Mouse (Mus musculus) MEL (cell line): ENCODE data around the gene Adgre1. TPM values are rescaled to one million over a fixed set of nuclear protein-coding genes. Genes with fewer than 3 reads are reported as not detected.

Experiments
- DNase-seq: peaks from one replicate; pipeline ENCODE4 v3.0.0; 2011; ENCODE audit warnings: low read depth, low spot score
- H3K27ac ChIP-seq: 2 replicates; pipeline ENCODE4 v1.5.1; 2012; ENCODE audit warnings: low read depth, mild to moderate bottlenecking, control low read depth, low read length, moderate library complexity; ENCODE audit not compliant: control insufficient read depth
- H3K27me3 ChIP-seq, 2 experiments: fragments of 150-350 bp in 1 of 2; sonication (generic) in 1 of 2; 2 replicates each; pipeline ENCODE4 v1.6.1; 2012; ENCODE audit warnings: low read length in 2 of 2, mild to moderate bottlenecking in 2 of 2, improper control_type of control experiment in 1 of 2, moderate library complexity in 1 of 2; ENCODE audit not compliant: insufficient read depth in 2 of 2, control insufficient read depth in 1 of 2
- H3K36me3 ChIP-seq, 2 experiments: 2 replicates each; pipeline ENCODE4 v1.6.1; 2012 to 2014; ENCODE audit warnings: low read length in 2 of 2, improper control_type of control experiment in 1 of 2, inconsistent platforms in 1 of 2, mild to moderate bottlenecking in 1 of 2; ENCODE audit not compliant: insufficient read depth in 2 of 2, control insufficient read depth in 1 of 2
- H3K4me1 ChIP-seq, 2 experiments: fragments of 150-350 bp in 1 of 2; sonication (generic) in 1 of 2; 2 replicates each; pipeline ENCODE4 v1.6.1; 2012; ENCODE audit warnings: low read length in 2 of 2, improper control_type of control experiment in 1 of 2, mild to moderate bottlenecking in 1 of 2; ENCODE audit not compliant: insufficient read depth in 2 of 2, control insufficient read depth in 1 of 2
- H3K4me3 ChIP-seq, 2 experiments: fragments of 150-350 bp in 1 of 2; sonication (generic) in 1 of 2; 2 replicates each; pipeline ENCODE4 v1.5.1; 2012; ENCODE audit warnings: low read depth in 2 of 2, low read length in 2 of 2, mild to moderate bottlenecking in 2 of 2, moderate library complexity in 2 of 2, control low read depth in 1 of 2, improper control_type of control experiment in 1 of 2; ENCODE audit not compliant: control insufficient read depth in 1 of 2, insufficient read depth in 1 of 2
- H3K79me2 ChIP-seq: 2 replicates; pipeline ENCODE4 v1.6.1; 2012; ENCODE audit warnings: mild to moderate bottlenecking, low read length, moderate library complexity; ENCODE audit not compliant: control insufficient read depth, poor library complexity, insufficient read depth
- H3K9ac ChIP-seq: 2 replicates; pipeline ENCODE4 v1.6.1; 2012; ENCODE audit warnings: low read depth, mild to moderate bottlenecking, control low read depth, low read length, moderate library complexity; ENCODE audit not compliant: control insufficient read depth, poor library complexity, severe bottlenecking
- H3K9me3 ChIP-seq: fragments of 150-350 bp; sonication (generic); replicated peaks from 2 replicates; pipeline ENCODE4 v1.6.1; 2012; ENCODE audit warnings: mild to moderate bottlenecking, low read length, improper control_type of control experiment, moderate library complexity; ENCODE audit not compliant: insufficient read depth
- BHLHE40 ChIP-seq: IDR thresholded peaks from 2 replicates; pipeline ENCODE4 v1.6.1; 2012; ENCODE audit warnings: low read depth, mild to moderate bottlenecking, inconsistent platforms, low read length, improper control_type of control experiment, borderline replicate concordance
- CHD1 ChIP-seq: IDR thresholded peaks from 2 replicates; pipeline ENCODE4 v1.6.1; 2012; ENCODE audit warnings: low read depth, mild to moderate bottlenecking, inconsistent platforms, low read length, improper control_type of control experiment
- CHD2 ChIP-seq: IDR thresholded peaks from 2 replicates; pipeline ENCODE4 v1.6.1; 2011; ENCODE audit warnings: low read length, improper control_type of control experiment
- CTCF ChIP-seq, 3 experiments: IDR thresholded peaks in 2 of 3; conservative IDR thresholded peaks in 1 of 3; 2 replicates each; pipeline ENCODE4 v1.5.1; 2011 to 2012; ENCODE audit warnings: low read length in 3 of 3, low read depth in 2 of 3, mild to moderate bottlenecking in 2 of 3, improper control_type of control experiment in 1 of 3, inconsistent platforms in 1 of 3, mixed read lengths in 1 of 3, moderate library complexity in 1 of 3; ENCODE audit not compliant: control insufficient read depth in 1 of 3, insufficient read depth in 1 of 3, poor library complexity in 1 of 3, severe bottlenecking in 1 of 3
- E2F4 ChIP-seq: IDR thresholded peaks from 2 replicates; pipeline ENCODE4 v1.6.1; 2011; ENCODE audit warnings: low read depth, low read length, improper control_type of control experiment, borderline replicate concordance
- EP300 ChIP-seq, 2 experiments: IDR thresholded peaks; 2 replicates each; pipeline ENCODE4 v1.6.1; 2011; ENCODE audit warnings: improper control_type of control experiment in 2 of 2, low read length in 2 of 2, low read depth in 1 of 2, mild to moderate bottlenecking in 1 of 2
- ETS1 ChIP-seq: IDR thresholded peaks from 2 replicates; pipeline ENCODE4 v1.6.1; 2012; ENCODE audit warnings: low read depth, mild to moderate bottlenecking, inconsistent platforms, low read length, improper control_type of control experiment, moderate library complexity
- GATA1 ChIP-seq: IDR thresholded peaks from 2 replicates; pipeline ENCODE4 v1.6.1; 2011; ENCODE audit warnings: low read depth, low read length, improper control_type of control experiment
- HCFC1 ChIP-seq: IDR thresholded peaks from 2 replicates; pipeline ENCODE4 v1.6.1; 2012; ENCODE audit warnings: low read depth, mild to moderate bottlenecking, inconsistent platforms, low read length, improper control_type of control experiment, moderate library complexity
- JUND ChIP-seq: IDR thresholded peaks from 2 replicates; pipeline ENCODE4 v1.6.1; 2011; ENCODE audit warnings: low read depth, mild to moderate bottlenecking, improper control_type of control experiment, low read length
- KAT2A ChIP-seq: conservative IDR thresholded peaks from 2 replicates; pipeline ENCODE4 v1.6.1; 2012; ENCODE audit warnings: low read depth, low read length, improper control_type of control experiment, inconsistent platforms
- MAFK ChIP-seq: IDR thresholded peaks from 2 replicates; pipeline ENCODE4 v1.6.1; 2011; ENCODE audit warnings: low read depth, mild to moderate bottlenecking, low read length, improper control_type of control experiment, borderline replicate concordance
- MAX ChIP-seq: IDR thresholded peaks from 2 replicates; pipeline ENCODE4 v1.6.1; 2011; ENCODE audit warnings: low read length, improper control_type of control experiment
- MAZ ChIP-seq: IDR thresholded peaks from 2 replicates; pipeline ENCODE4 v1.6.1; 2012; ENCODE audit warnings: low read depth, mild to moderate bottlenecking, inconsistent platforms, low read length, improper control_type of control experiment
- MEF2A ChIP-seq: IDR thresholded peaks from 2 replicates; pipeline ENCODE4 v1.6.1; 2014; ENCODE audit warnings: low read depth, mild to moderate bottlenecking, inconsistent platforms, low read length, improper control_type of control experiment; ENCODE audit not compliant: poor library complexity, insufficient replicate concordance, severe bottlenecking; ENCODE audit errors: extremely low read depth
- MXI1 ChIP-seq: IDR thresholded peaks from 2 replicates; pipeline ENCODE4 v1.6.1; 2011; ENCODE audit warnings: mild to moderate bottlenecking, low read depth, low read length, improper control_type of control experiment
- MYB ChIP-seq: IDR thresholded peaks from 2 replicates; pipeline ENCODE4 v1.6.1; 2011; ENCODE audit warnings: mild to moderate bottlenecking, low read depth, low read length, improper control_type of control experiment
- NELFE ChIP-seq: IDR thresholded peaks from 2 replicates; pipeline ENCODE4 v1.6.1; 2011; ENCODE audit warnings: low read depth, low read length, improper control_type of control experiment
- NRF1 ChIP-seq: IDR thresholded peaks from 2 replicates; pipeline ENCODE4 v1.6.1; 2014; ENCODE audit warnings: low read depth, mild to moderate bottlenecking, inconsistent platforms, low read length, improper control_type of control experiment, moderate library complexity; ENCODE audit not compliant: poor library complexity, insufficient read depth, severe bottlenecking
- POLR2AphosphoS2 ChIP-seq: IDR thresholded peaks from 2 replicates; pipeline ENCODE4 v1.6.1; 2011; ENCODE audit warnings: low read length, improper control_type of control experiment
- POLR2AphosphoS5 ChIP-seq: IDR thresholded peaks from 2 replicates; pipeline ENCODE4 v1.6.1; 2012; ENCODE audit warnings: low read depth, borderline replicate concordance, mild to moderate bottlenecking, inconsistent platforms, low read length, moderate library complexity, mixed read lengths
- RCOR1 ChIP-seq: IDR thresholded peaks from 2 replicates; pipeline ENCODE4 v1.6.1; 2012; ENCODE audit warnings: low read depth, mild to moderate bottlenecking, inconsistent platforms, low read length, improper control_type of control experiment
- SIN3A ChIP-seq: IDR thresholded peaks from 2 replicates; pipeline ENCODE4 v1.6.1; 2012; ENCODE audit warnings: low read length, improper control_type of control experiment, inconsistent platforms
- SMC3 ChIP-seq: IDR thresholded peaks from 2 replicates; pipeline ENCODE4 v1.6.1; 2011; ENCODE audit warnings: low read depth, low read length, improper control_type of control experiment
- TBP ChIP-seq: IDR thresholded peaks from 2 replicates; pipeline ENCODE4 v1.8.0; 2011; ENCODE audit warnings: low read depth, low read length, improper control_type of control experiment
- TCF12 ChIP-seq: IDR thresholded peaks from 2 replicates; pipeline ENCODE4 v1.6.1; 2014; ENCODE audit warnings: low read depth, mild to moderate bottlenecking, inconsistent platforms, low read length, improper control_type of control experiment, moderate library complexity
- USF2 ChIP-seq, 2 experiments: IDR thresholded peaks; 2 replicates each; pipeline ENCODE4 v1.6.1; 2011 to 2012; ENCODE audit warnings: improper control_type of control experiment in 2 of 2, low read length in 2 of 2, borderline replicate concordance in 1 of 2, inconsistent platforms in 1 of 2, low read depth in 1 of 2, mild to moderate bottlenecking in 1 of 2; ENCODE audit not compliant: insufficient read depth in 1 of 2
- ZC3H11A ChIP-seq: IDR thresholded peaks from 2 replicates; pipeline ENCODE4 v1.6.1; 2012; ENCODE audit warnings: low read depth, mild to moderate bottlenecking, inconsistent platforms, low read length, improper control_type of control experiment
- ZKSCAN1 ChIP-seq: IDR thresholded peaks from 2 replicates; pipeline ENCODE4 v1.6.1; 2012; ENCODE audit warnings: low read depth, mild to moderate bottlenecking, inconsistent platforms, low read length, improper control_type of control experiment, moderate library complexity
- ZMIZ1 ChIP-seq: IDR thresholded peaks from 2 replicates; pipeline ENCODE4 v1.6.1; 2012; ENCODE audit warnings: low read depth, mild to moderate bottlenecking, inconsistent platforms, low read length, improper control_type of control experiment, moderate library complexity
- ZNF384 ChIP-seq: IDR thresholded peaks from 2 replicates; pipeline ENCODE4 v1.6.1; 2012; ENCODE audit warnings: low read depth, mild to moderate bottlenecking, inconsistent platforms, low read length, improper control_type of control experiment
- polyA plus RNA-seq, 2 experiments: library from polyadenylated mRNA; stranded (reverse) in 1 of 2; unstranded in 1 of 2; fragments of >175 nt in 1 of 2; fragments of >200 nt in 1 of 2; gene quantifications; 2 replicates each; pipeline versions ENCODE4 v1.2.1 to v1.2.4; 2012; ENCODE audit warnings: low replicate concordance in 2 of 2, low read depth in 1 of 2; ENCODE audit not compliant: insufficient read length in 2 of 2, insufficient read depth in 1 of 2, missing spikeins in 1 of 2
- total RNA-seq: library from RNA; depleted of rRNA; stranded (reverse); fragments of 300-350 nt; gene quantifications from 2 replicates; pipeline ENCODE4 v1.2.3, GENCODE M21; 2012

The Adgre1 gene
- total and polyA plus RNA-seq, 3 experiments: not detected

- no peak for TF ChIP-seq ZMIZ1
- no peak for TF ChIP-seq JUND
- no peak for TF ChIP-seq SIN3A
- 0 out of 2 replicates have a peak, but pooled peaks have one; percentile 2 for TF ChIP-seq GATA1
- no peak for DNase-seq
- Histone ChIP-seq H3K9me3 (no peaks in the 10 kb centered on the region), H3K79me2 (no peaks in the 10 kb centered on the region), H3K36me3 (peaks cover 0 to 3% of the 10 kb centered on the region in 2 experiments; a peak in 2 of 4 replicates), H3K4me3 (no peak overlapping the region), H3K9ac (no peak overlapping the region), H3K27me3 (no peaks in the 10 kb centered on the region), H3K4me1 (peaks cover 0 to 16% of the 10 kb centered on the region in 2 experiments; a peak in 3 of 4 replicates), H3K27ac (no peak overlapping the region)
Observed at GRCm38 (mm10) chr17:57341568-57341967, 16.9 kb upstream of the Adgre1 start.

- peak; percentile 71 for DNase-seq
- Histone ChIP-seq H3K4me3 (no peak overlapping the region), H3K27me3 (no peaks in the 10 kb centered on the region), H3K4me1 (peaks cover 3 to 16% of the 10 kb centered on the region in 2 experiments), H3K36me3 (peaks cover 0 to 11% of the 10 kb centered on the region in 2 experiments; a peak in 2 of 4 replicates), H3K27ac (no peak overlapping the region), H3K9me3 (no peaks in the 10 kb centered on the region), H3K9ac (no peak overlapping the region), H3K79me2 (no peaks in the 10 kb centered on the region)
- TF ChIP-seq NELFE: no peak
- no peak for TF ChIP-seq CHD1
- no peak for TF ChIP-seq JUND
- TF ChIP-seq USF2 (IDR thresholded peaks at IDR 0.05; ENCODE audit: borderline replicate concordance in 1 of 2, insufficient read depth in 1 of 2, low read depth in 1 of 2, low read length in 2 of 2): no peak
- no peak for TF ChIP-seq MAX
- no peak for TF ChIP-seq MAZ
- TF ChIP-seq SMC3: no peak
- no peak for TF ChIP-seq MXI1
- no peak for TF ChIP-seq POLR2AphosphoS2
- peak; percentile 49 to 53 for TF ChIP-seq EP300 (IDR thresholded peaks at IDR 0.05; ENCODE audit: low read depth in 1 of 2, low read length in 2 of 2)
- no peak for TF ChIP-seq E2F4
- no peak for TF ChIP-seq CTCF (IDR thresholded peaks at IDR 0.05 in 2 of 3, conservative IDR thresholded peaks at IDR 0.05 in 1 of 3; ENCODE audit: control insufficient read depth in 1 of 3, insufficient read depth in 1 of 3, low read depth in 2 of 3, low read length in 3 of 3, poor library complexity in 1 of 3, severe bottlenecking in 1 of 3)
- no peak for TF ChIP-seq BHLHE40
- no peak for TF ChIP-seq SIN3A
- no peak for TF ChIP-seq MEF2A
- TF ChIP-seq RCOR1: no peak
- TF ChIP-seq KAT2A: no peak
- TF ChIP-seq ZC3H11A: no peak
- TF ChIP-seq MAFK: no peak
- TF ChIP-seq ETS1: peak; percentile 54
- TF ChIP-seq CHD2: no peak
- TF ChIP-seq TBP: no peak
- no peak for TF ChIP-seq NRF1
- TF ChIP-seq ZKSCAN1: no peak
- TF ChIP-seq MYB: no peak
- no peak for TF ChIP-seq POLR2AphosphoS5
- no peak for TF ChIP-seq TCF12
- TF ChIP-seq ZNF384: peak; percentile 35; the same call in 1 of the 2 replicates
- no peak for TF ChIP-seq ZMIZ1
- TF ChIP-seq HCFC1: no peak
Observed at GRCm38 (mm10) chr17:57344029-57344707, 14.3 kb upstream of the Adgre1 start.
